Comparison of ENCODE assay signal across 1 mouse cellular context in the genomic region with DNA sequence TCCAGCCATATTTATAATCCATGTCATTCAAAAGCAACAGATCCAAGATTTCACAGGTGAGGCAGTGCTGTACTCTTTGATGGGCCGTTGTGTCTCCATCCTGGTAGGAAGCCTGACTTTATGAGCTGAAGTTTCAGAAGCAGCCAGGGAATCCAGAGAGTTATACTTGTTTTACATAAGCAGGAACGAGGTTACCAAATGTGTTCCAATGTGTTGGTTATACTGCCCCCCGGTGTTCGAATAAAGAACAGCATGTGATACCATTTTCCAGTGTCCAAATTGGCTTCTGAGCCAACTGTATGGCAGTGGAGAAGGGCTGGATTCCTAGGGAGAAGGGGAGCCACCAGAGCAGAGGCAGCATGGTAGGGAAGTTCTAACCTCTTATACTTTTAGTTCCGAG.
A peak's percentile ranks its signal among the peaks of the same experiment; 100 is the strongest.
TF ChIP-seq lines count a peak whose summit lies in the region.

No protein-coding gene starts in this region.

TF ChIP-seq in CH12.LX, 34 proteins besides CTCF, POLR2A, EP300 and RAD21 (continued from another document):
- TF ChIP-seq E2F4 (IDR thresholded peaks at IDR 0.05; ENCODE audit: insufficient replicate concordance, low read depth, low read length) (no peak), ZNF384 (IDR thresholded peaks at IDR 0.05; ENCODE audit: low read depth, low read length) (no peak), UBTF (IDR thresholded peaks at IDR 0.05; ENCODE audit: low read depth, low read length) (no peak), USF1 (IDR thresholded peaks at IDR 0.05; ENCODE audit: low read depth, low read length) (no peak), NRF1 (IDR thresholded peaks at IDR 0.05; ENCODE audit: low read depth, low read length) (no peak), IRF4 (IDR thresholded peaks at IDR 0.05; ENCODE audit: low read depth, low read length) (peak; percentile 8; the same call in 1 of the 2 replicates), SMC3 (IDR thresholded peaks at IDR 0.05; ENCODE audit: low read depth, low read length) (peak; percentile 95)
